Mouse (Mus musculus): ENCODE results near the gene Ola1. TPM values are rescaled to one million over a fixed set of nuclear protein-coding genes. Genes with fewer than 3 reads are reported as not detected.
A peak's percentile ranks its signal among the peaks of the same experiment; 100 is the strongest.

The Ola1 gene
- total and polyA plus RNA-seq, 3 experiments, result 114 to 182 (median 175) TPM

- H3K27ac ChIP-seq (ENCODE audit: insufficient read depth, low read depth), result no peak overlapping the region
- no peaks in the 10 kb centered on the region for H3K79me2 ChIP-seq (replicated peaks; ENCODE audit: control insufficient read depth, extremely low read depth, insufficient read depth, poor library complexity, severe bottlenecking)
- TF ChIP-seq ZMIZ1 (IDR thresholded peaks at IDR 0.05; ENCODE audit: low read depth, low read length), result no peak
- TF ChIP-seq SIN3A (IDR thresholded peaks at IDR 0.05; ENCODE audit: low read length), result no peak
- no peak for TF ChIP-seq TBP (conservative IDR thresholded peaks at IDR 0.05; ENCODE audit: low read depth, low read length)
- TF ChIP-seq CHD1 (IDR thresholded peaks at IDR 0.05; ENCODE audit: low read depth, low read length), result no peak
- no peak for TF ChIP-seq ELF1 (IDR thresholded peaks at IDR 0.05; ENCODE audit: low read depth, low read length)
- no peak for TF ChIP-seq MAX (IDR thresholded peaks at IDR 0.05; ENCODE audit: low read length)
- no peak for TF ChIP-seq NRF1 (IDR thresholded peaks at IDR 0.05; ENCODE audit: low read depth, low read length)
- no peak for TF ChIP-seq IRF4 (IDR thresholded peaks at IDR 0.05; ENCODE audit: low read depth, low read length)
- no peak for TF ChIP-seq MAZ (IDR thresholded peaks at IDR 0.05; ENCODE audit: low read depth, low read length)
- peaks cover 0 to 37% of the 10 kb centered on the region in 2 experiments for H3K36me3 ChIP-seq (replicated peaks in 1 of 2; ENCODE audit: control insufficient read depth in 1 of 2, insufficient read depth in 1 of 2, low read length in 1 of 2)
- H3K4me1 ChIP-seq (ENCODE audit: control insufficient read depth in 1 of 2, insufficient read depth in 2 of 2), result no peaks in the 10 kb centered on the region
- no peak for DNase-seq (ENCODE audit: extremely low read depth)
- H3K27me3 ChIP-seq (replicated peaks), result no peaks in the 10 kb centered on the region
- no peak overlapping the region for H3K4me3 ChIP-seq (replicated peaks in 1 of 3; ENCODE audit: low read depth in 2 of 3, low read length in 2 of 3, poor library complexity in 1 of 3)
- H3K9ac ChIP-seq (ENCODE audit: insufficient read depth, low read depth), result no peak overlapping the region
- no peaks in the 10 kb centered on the region for H3K9me3 ChIP-seq (replicated peaks; ENCODE audit: low read length)
- in situ Hi-C loops (cut with MboI; ENCODE audit: low pct_ligation_motif_present, low pct_unique_long_range_greater_than_20kb, low sequenced_read_pairs) (no loop called here), dilution Hi-C loops (cut with MboI; ENCODE audit: extremely low pct_ligation_motif_present, extremely low pct_unique_long_range_greater_than_20kb, low sequenced_read_pairs) (no loop called here)
- no peak overlapping the region for H3K4me2 ChIP-seq (ENCODE audit: insufficient read depth, low read depth, poor library complexity, severe bottlenecking)
Observed at GRCm38 (mm10) chr2:73107089-73107488, 111.6 kb downstream of the Ola1 start.

GRCm38 (mm10) chr2:73096491-73096890 lies 122.2 kb downstream of the Ola1 start:
- in situ Hi-C loops (cut with MboI; ENCODE audit: low pct_ligation_motif_present, low pct_unique_long_range_greater_than_20kb, low sequenced_read_pairs) (no loop called here), dilution Hi-C loops (cut with MboI; ENCODE audit: extremely low pct_ligation_motif_present, extremely low pct_unique_long_range_greater_than_20kb, low sequenced_read_pairs) (no loop called here)
- peak; percentile 21 for DNase-seq (ENCODE audit: extremely low read depth)
- Histone ChIP-seq H3K4me3 (replicated peaks in 1 of 3; ENCODE audit: low read depth in 2 of 3, low read length in 2 of 3, poor library complexity in 1 of 3) (no peak overlapping the region), H3K36me3 (replicated peaks in 1 of 2; ENCODE audit: control insufficient read depth in 1 of 2, insufficient read depth in 1 of 2, low read length in 1 of 2) (peaks cover 17 to 44% of the 10 kb centered on the region in 2 experiments), H3K4me2 (ENCODE audit: insufficient read depth, low read depth, poor library complexity, severe bottlenecking) (no peak overlapping the region), H3K27ac (ENCODE audit: insufficient read depth, low read depth) (no peak overlapping the region), H3K9me3 (replicated peaks; ENCODE audit: low read length) (no peaks in the 10 kb centered on the region), H3K9ac (ENCODE audit: insufficient read depth, low read depth) (no peak overlapping the region), H3K27me3 (replicated peaks) (no peaks in the 10 kb centered on the region), H3K4me1 (ENCODE audit: control insufficient read depth in 1 of 2, insufficient read depth in 2 of 2) (peaks cover 0 to 22% of the 10 kb centered on the region in 2 experiments; a peak in 2 of 4 replicates), H3K79me2 (replicated peaks; ENCODE audit: control insufficient read depth, extremely low read depth, insufficient read depth, poor library complexity, severe bottlenecking) (no peaks in the 10 kb centered on the region)
- TF ChIP-seq ZNF384 (IDR thresholded peaks at IDR 0.05; ENCODE audit: low read depth, low read length), result peak; percentile 67
- TF ChIP-seq NRF1 (IDR thresholded peaks at IDR 0.05; ENCODE audit: low read depth, low read length), result no peak
- TF ChIP-seq UBTF (IDR thresholded peaks at IDR 0.05; ENCODE audit: low read depth, low read length), result no peak
- peak; percentile 19 for TF ChIP-seq RAD21 (IDR thresholded peaks at IDR 0.05; ENCODE audit: low read depth, low read length)
- TF ChIP-seq CTCF (conservative IDR thresholded peaks at IDR 0.05 in 1 of 2, IDR thresholded peaks at IDR 0.05 in 1 of 2; ENCODE audit: low read depth in 2 of 2, low read length in 2 of 2), result peak in 1 of 2 experiments; percentile 41; a peak in 2 of 4 replicates
- TF ChIP-seq JUND (conservative IDR thresholded peaks at IDR 0.05; ENCODE audit: low read depth, low read length), result no peak
- TF ChIP-seq TBP (conservative IDR thresholded peaks at IDR 0.05; ENCODE audit: low read depth, low read length), result no peak
- TF ChIP-seq POLR2AphosphoS2 (IDR thresholded peaks at IDR 0.05; ENCODE audit: low read depth, low read length), result no peak

Measured in CH12.LX (cell line).